Mouse (Mus musculus) small intestine, adult 2 months (tissue): ENCODE measurements around the gene Fbln1. TPM values are rescaled to one million over a fixed set of nuclear protein-coding genes. Genes with fewer than 3 reads are reported as not detected.
A peak's percentile ranks its signal among the peaks of the same experiment; 100 is the strongest.

Experiments used
- H3K27ac ChIP-seq: fragments of 200-500 bp; 2 replicates; pipeline ENCODE4 v1.5.1; 2012; ENCODE audit warnings: low read depth, low read length, control low read depth, inconsistent platforms; ENCODE audit not compliant: insufficient read depth
- H3K27me3 ChIP-seq: fragments of 200-500 bp; 2 replicates; pipeline ENCODE4 v1.6.1; 2012; ENCODE audit warnings: mild to moderate bottlenecking, moderate library complexity, low read length, inconsistent platforms; ENCODE audit not compliant: control insufficient read depth, insufficient read depth
- H3K36me3 ChIP-seq: fragments of 200-500 bp; 2 replicates; pipeline ENCODE4 v1.6.1; 2012; ENCODE audit warnings: mild to moderate bottlenecking, low read length, control low read depth, inconsistent platforms; ENCODE audit not compliant: control insufficient read depth, insufficient read depth
- H3K4me1 ChIP-seq: fragments of 200-500 bp; 2 replicates; pipeline ENCODE4 v1.6.1; 2012; ENCODE audit warnings: low read length, inconsistent platforms, mixed read lengths; ENCODE audit not compliant: control insufficient read depth, insufficient read depth, insufficient read length
- H3K4me3 ChIP-seq: fragments of 200-500 bp; 2 replicates; pipeline ENCODE4 v1.5.1; 2012; ENCODE audit warnings: low read depth, mild to moderate bottlenecking, control low read depth, inconsistent platforms, low read length, moderate library complexity
- CTCF ChIP-seq: fragments of 200-500 bp; IDR thresholded peaks from 2 replicates; pipeline ENCODE4 v1.5.1; 2012; ENCODE audit warnings: low read depth, mild to moderate bottlenecking, control low read depth, inconsistent platforms, low read length, moderate library complexity, mixed read lengths; ENCODE audit not compliant: insufficient replicate concordance, insufficient read length; ENCODE audit errors: extremely low read depth
- POLR2A ChIP-seq: fragments of 200-500 bp; IDR thresholded peaks from 2 replicates; pipeline ENCODE4 v1.6.1; 2012; ENCODE audit warnings: low read depth, mild to moderate bottlenecking, control low read depth, inconsistent platforms, low read length, moderate library complexity
- WGBS: fragments of 180-500 bp; shearing (Covaris S2); methylation state at CpG from one replicate; pipeline ENCODE4 v1.1.7; 2018; 5-methylcytosine and 5-hydroxymethylcytosine counted together
- polyA plus RNA-seq: library from polyadenylated mRNA; depleted of rRNA; stranded (reverse); fragments of >200 nt; gene quantifications from 2 replicates; pipeline ENCODE4 v1.2.3, GENCODE M21; 2012

Gene Fbln1
- polyA plus RNA-seq, 1 experiment = 456 TPM

DNA sequence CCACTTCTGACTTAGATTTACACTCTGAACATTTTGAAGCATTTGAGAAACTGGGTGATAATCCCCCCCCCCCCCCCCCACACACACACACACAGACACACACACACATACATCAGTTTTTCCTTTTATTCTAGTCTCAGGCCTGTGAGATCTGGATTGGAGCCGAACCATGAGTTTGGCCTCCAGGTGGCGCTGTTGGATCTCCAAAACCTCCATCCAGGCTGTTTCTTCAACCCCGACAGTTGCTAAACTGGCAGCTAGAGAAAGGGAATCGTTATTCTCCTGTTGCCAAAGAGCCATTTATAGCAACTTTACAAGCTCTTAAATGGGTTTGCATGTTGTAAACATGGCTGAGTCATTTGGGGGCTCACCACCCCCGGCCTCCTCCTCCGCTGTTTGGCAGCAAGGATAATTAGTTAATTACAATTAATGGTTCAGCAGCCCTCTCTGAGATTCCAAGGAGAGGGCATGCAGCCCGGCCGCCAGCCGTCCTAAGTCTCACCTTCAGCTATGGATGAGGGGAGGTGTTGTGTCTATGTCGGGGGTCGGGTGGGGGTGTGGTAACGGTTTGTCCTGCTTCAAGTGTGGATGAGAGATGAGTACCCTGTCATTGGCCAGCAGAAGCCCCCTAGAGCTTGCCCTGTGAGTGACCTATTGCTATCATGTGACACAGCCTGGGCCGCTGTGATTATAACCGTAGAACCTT is 61.1 kb downstream of the Fbln1 start:
- Histone ChIP-seq H3K36me3 (peaks cover 2% of the 10 kb centered on the region; the same call in 1 of the 2 replicates), H3K4me3 (no peak overlapping the region), H3K27ac (no peak overlapping the region), H3K4me1 (no peaks in the 10 kb centered on the region), H3K27me3 (no peaks in the 10 kb centered on the region)
- no peak for TF ChIP-seq POLR2A
- peak; percentile 79; the same call in 1 of the 2 replicates for TF ChIP-seq CTCF
- 56% methylated on average over 14 of the region's 14 CpGs for whole genome bisulfite sequencing

- 94% methylated on average over 19 of the region's 19 CpGs for WGBS
- Histone ChIP-seq H3K4me1 (no peaks in the 10 kb centered on the region), H3K27ac (no peak overlapping the region), H3K4me3 (no peak overlapping the region), H3K36me3 (peaks cover 2% of the 10 kb centered on the region; the same call in 1 of the 2 replicates), H3K27me3 (no peaks in the 10 kb centered on the region)
- TF ChIP-seq CTCF (no peak), POLR2A (no peak)
Measured at GRCm38 (mm10) chr15:85267891-85268290, 62.1 kb downstream of the Fbln1 start.

GRCm38 (mm10) chr15:85272988-85273387 is 67.2 kb downstream of the Fbln1 start:
- peaks cover 3% of the 10 kb centered on the region; the same call in 1 of the 2 replicates for H3K4me1 ChIP-seq
- WGBS = 40% methylated on average over 11 of the region's 11 CpGs
- H3K27me3 ChIP-seq = no peaks in the 10 kb centered on the region
- no peak overlapping the region for H3K4me3 ChIP-seq
- peaks cover 2% of the 10 kb centered on the region; the same call in 1 of the 2 replicates for H3K36me3 ChIP-seq
- TF ChIP-seq POLR2A (no peak), CTCF (no peak)
- no peak overlapping the region for H3K27ac ChIP-seq

GRCm38 (mm10) chr15:85277221-85277620 is 71.5 kb downstream of the Fbln1 start:
- no peaks in the 10 kb centered on the region for H3K27me3 ChIP-seq
- TF ChIP-seq CTCF = no peak
- no peak for TF ChIP-seq POLR2A
- H3K27ac ChIP-seq = no peak overlapping the region
- H3K4me3 ChIP-seq = no peak overlapping the region
- 31% methylated on average over 8 of the region's 8 CpGs for WGBS
- H3K4me1 ChIP-seq = peaks cover 3% of the 10 kb centered on the region; the same call in 1 of the 2 replicates
- no peaks in the 10 kb centered on the region; the same call in 1 of the 2 replicates for H3K36me3 ChIP-seq

DNA sequence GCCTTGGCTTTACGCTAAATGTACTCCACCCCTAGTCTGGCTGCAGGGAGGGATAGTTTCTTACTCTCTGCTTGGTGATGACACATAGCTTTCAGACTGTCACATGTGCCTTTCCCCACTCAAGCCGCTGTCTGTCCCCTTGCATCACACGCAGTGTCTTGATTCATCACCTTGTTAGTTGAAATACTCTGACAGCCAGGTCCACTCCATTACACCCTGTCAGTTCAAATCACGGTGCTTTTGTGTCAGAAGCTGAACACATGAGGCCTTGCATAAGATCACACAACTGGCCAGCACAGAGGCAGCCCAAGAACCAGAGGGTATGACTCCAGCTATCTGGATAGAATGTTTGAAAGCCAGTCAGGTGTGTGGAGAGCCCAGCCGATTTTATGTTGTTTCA is 73.2 kb downstream of the Fbln1 start:
- H3K27ac ChIP-seq = no peak overlapping the region
- 95% methylated on average over 5 of the region's 5 CpGs for WGBS

DNA sequence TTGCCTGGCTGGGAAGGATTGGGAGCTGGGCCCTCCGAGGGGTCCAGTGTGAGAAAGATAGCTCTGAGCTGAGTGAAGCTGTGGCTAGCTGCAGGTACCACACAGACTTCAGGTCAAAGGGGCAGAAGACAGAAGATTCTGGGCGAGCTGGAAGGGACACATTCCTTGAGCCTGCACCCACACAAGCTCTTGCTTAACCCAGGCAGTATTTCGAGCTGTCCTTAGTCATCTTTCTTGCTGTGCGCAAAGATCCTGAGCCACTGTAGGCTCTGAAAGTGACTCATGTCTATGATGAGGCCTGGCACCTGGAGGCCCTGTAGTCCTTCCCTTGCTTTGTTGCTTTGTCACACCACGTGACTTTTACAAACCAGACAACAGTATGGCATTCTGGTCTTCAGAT is 76.3 kb downstream of the Fbln1 start:
- H3K27me3 ChIP-seq = no peaks in the 10 kb centered on the region
- WGBS = 75% methylated on average over 5 of the region's 5 CpGs

More for the DNA sequence above, 73.2 kb downstream of the Fbln1 start:
- Histone ChIP-seq H3K27me3 (no peaks in the 10 kb centered on the region), H3K36me3 (no peaks in the 10 kb centered on the region; the same call in 1 of the 2 replicates), H3K4me3 (no peak overlapping the region), H3K4me1 (peaks cover 3% of the 10 kb centered on the region; the same call in 1 of the 2 replicates)
- no peak for TF ChIP-seq POLR2A
- TF ChIP-seq CTCF = no peak

DNA sequence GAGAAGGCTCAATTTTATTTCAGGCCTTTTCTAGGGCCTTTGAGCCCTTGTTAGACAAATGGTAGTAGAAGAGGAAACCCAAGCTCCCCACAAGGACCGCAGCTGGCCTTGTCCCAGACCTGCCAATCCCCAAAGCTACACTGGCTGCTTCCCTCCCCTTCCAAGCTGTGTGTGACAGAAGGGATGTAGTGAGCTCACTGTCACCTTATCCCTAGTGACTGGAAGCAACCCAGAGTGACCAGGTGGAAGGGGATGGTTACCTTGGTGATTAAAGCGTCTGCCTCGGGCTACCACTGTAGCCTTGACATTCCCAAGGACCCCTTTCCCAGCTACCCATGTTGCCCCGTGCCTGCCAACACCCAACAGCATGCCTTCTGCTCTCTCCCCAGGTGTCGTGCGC is 78.9 kb downstream of the Fbln1 start:
- Histone ChIP-seq H3K36me3 (no peaks in the 10 kb centered on the region; the same call in 1 of the 2 replicates), H3K27me3 (no peaks in the 10 kb centered on the region), H3K4me3 (no peak overlapping the region), H3K4me1 (no peaks in the 10 kb centered on the region), H3K27ac (no peak overlapping the region)
- WGBS = 91% methylated on average over 6 of the region's 6 CpGs
- no peak for TF ChIP-seq CTCF
- no peak for TF ChIP-seq POLR2A

More for the DNA sequence above, 76.3 kb downstream of the Fbln1 start:
- peaks cover 2% of the 10 kb centered on the region; the same call in 1 of the 2 replicates for H3K4me1 ChIP-seq
- TF ChIP-seq CTCF (no peak), POLR2A (no peak)
- H3K36me3 ChIP-seq = no peaks in the 10 kb centered on the region; the same call in none of the 2 replicates
- no peak overlapping the region for H3K4me3 ChIP-seq
- no peak overlapping the region for H3K27ac ChIP-seq
